Mouse (Mus musculus) ES-E14 (cell line): ENCODE measurements around the gene Pcbp4. TPM values are rescaled to one million over a fixed set of nuclear protein-coding genes. Genes with fewer than 3 reads are reported as not detected.

Source experiments
- DNase-seq: peaks from one replicate; pipeline ENCODE4 v3.0.0-alpha.2; 2013; ENCODE audit warnings: low read depth, low spot score
- H3K27ac ChIP-seq: 2 replicates; pipeline ENCODE4 v1.5.1; 2012; ENCODE audit warnings: low read depth, mild to moderate bottlenecking, low read length, moderate library complexity, mixed read lengths; ENCODE audit not compliant: poor library complexity, insufficient read depth, severe bottlenecking
- H3K36me3 ChIP-seq: 2 replicates; pipeline ENCODE4 v1.6.1; 2012; ENCODE audit warnings: mild to moderate bottlenecking, low read length, moderate library complexity, mixed read lengths; ENCODE audit not compliant: control insufficient read depth, poor library complexity, insufficient read depth, severe bottlenecking
- H3K4me1 ChIP-seq, 2 experiments: fragments of 150-350 bp in 1 of 2; sonication (generic) in 1 of 2; 2 replicates each; pipeline ENCODE4 v1.6.1; 2012; ENCODE audit warnings: low read length in 2 of 2, mild to moderate bottlenecking in 1 of 2, mixed read lengths in 1 of 2; ENCODE audit not compliant: control insufficient read depth in 2 of 2, insufficient read depth in 2 of 2, poor library complexity in 1 of 2
- H3K4me3 ChIP-seq, 2 experiments: fragments of 150-350 bp in 1 of 2; sonication (generic) in 1 of 2; 2 replicates each; pipeline ENCODE4 v1.5.1; 2012; ENCODE audit warnings: low read length in 2 of 2, low read depth in 1 of 2, mild to moderate bottlenecking in 1 of 2, mixed read lengths in 1 of 2; ENCODE audit not compliant: insufficient read depth in 1 of 2, poor library complexity in 1 of 2, severe bottlenecking in 1 of 2
- H3K9ac ChIP-seq: 2 replicates; pipeline ENCODE4 v1.6.1; 2012; ENCODE audit warnings: low read depth, mild to moderate bottlenecking, low read length, mixed read lengths; ENCODE audit not compliant: poor library complexity, insufficient read depth, severe bottlenecking
- H3K9me3 ChIP-seq: fragments of 150-350 bp; sonication (generic); 2 replicates; pipeline ENCODE4 v1.6.1; 2012; ENCODE audit warnings: low read depth, mild to moderate bottlenecking, low read length; ENCODE audit not compliant: control insufficient read depth, insufficient read depth
- CHD2 ChIP-seq: IDR thresholded peaks from 2 replicates; pipeline ENCODE4 v1.6.1; 2014; ENCODE audit warnings: mild to moderate bottlenecking, low read depth, low read length, inconsistent platforms
- HCFC1 ChIP-seq: IDR thresholded peaks from 2 replicates; pipeline ENCODE4 v1.6.1; 2012; ENCODE audit warnings: low read length, inconsistent platforms, borderline replicate concordance; ENCODE audit not compliant: insufficient read depth
- MAFK ChIP-seq: IDR thresholded peaks from 2 replicates; pipeline ENCODE4 v1.6.1; 2014; ENCODE audit warnings: mild to moderate bottlenecking, low read depth, low read length, inconsistent platforms; ENCODE audit not compliant: insufficient read depth
- ZC3H11A ChIP-seq: IDR thresholded peaks from 2 replicates; pipeline ENCODE4 v1.6.1; 2012; ENCODE audit warnings: low read depth, mild to moderate bottlenecking, inconsistent platforms, low read length, borderline replicate concordance
- ZNF384 ChIP-seq: IDR thresholded peaks from 2 replicates; pipeline ENCODE4 v1.6.1; 2012; ENCODE audit warnings: low read depth, low read length, inconsistent platforms
- in situ Hi-C, 2 experiments: fragments of 600-800 bp; cut with MboI; formaldehyde crosslinking; loops; one replicate each; pipeline ENCODE4 v1.15.1; 2025; ENCODE audit warnings: low sequenced_read_pairs in 2 of 2, inconsistent platforms in 1 of 2; ENCODE audit not compliant: unreplicated experiment in 2 of 2
- total RNA-seq: library from RNA; depleted of rRNA; stranded (reverse); fragments of 300-350 nt; gene quantifications from 2 replicates; pipeline ENCODE4 v1.2.3, GENCODE M21; 2012

Pcbp4 gene
- total RNA-seq, 1 experiment = 140 TPM

- Histone ChIP-seq H3K9me3 (no peaks in the 10 kb centered on the region), H3K27ac (no peak overlapping the region)
- DNase-seq = no peak
Measured at GRCm38 (mm10) chr9:106410086-106410650, 42.9 kb upstream of the Pcbp4 start.

GRCm38 (mm10) chr9:106411091-106411594 lies 41.9 kb upstream of the Pcbp4 start:
- DNase-seq = no peak
- H3K27ac ChIP-seq = no peak overlapping the region
- in situ Hi-C loops = no loop called here
- H3K4me3 ChIP-seq = no peak overlapping the region
- TF ChIP-seq CHD2 (no peak), MAFK (no peak), ZC3H11A (no peak), HCFC1 (no peak), ZNF384 (no peak)
- H3K4me1 ChIP-seq = no peaks in the 10 kb centered on the region
- no peak overlapping the region for H3K9ac ChIP-seq
- no peaks in the 10 kb centered on the region for H3K9me3 ChIP-seq
- no peaks in the 10 kb centered on the region for H3K36me3 ChIP-seq

More at GRCm38 (mm10) chr9:106410086-106410650, 42.9 kb upstream of the Pcbp4 start:
- in situ Hi-C loops = no loop called here
- no peaks in the 10 kb centered on the region for H3K4me1 ChIP-seq
- H3K4me3 ChIP-seq = no peak overlapping the region
- no peaks in the 10 kb centered on the region for H3K36me3 ChIP-seq
- H3K9ac ChIP-seq = no peak overlapping the region
- TF ChIP-seq MAFK (no peak), ZC3H11A (no peak), CHD2 (no peak), ZNF384 (no peak), HCFC1 (no peak)

DNA sequence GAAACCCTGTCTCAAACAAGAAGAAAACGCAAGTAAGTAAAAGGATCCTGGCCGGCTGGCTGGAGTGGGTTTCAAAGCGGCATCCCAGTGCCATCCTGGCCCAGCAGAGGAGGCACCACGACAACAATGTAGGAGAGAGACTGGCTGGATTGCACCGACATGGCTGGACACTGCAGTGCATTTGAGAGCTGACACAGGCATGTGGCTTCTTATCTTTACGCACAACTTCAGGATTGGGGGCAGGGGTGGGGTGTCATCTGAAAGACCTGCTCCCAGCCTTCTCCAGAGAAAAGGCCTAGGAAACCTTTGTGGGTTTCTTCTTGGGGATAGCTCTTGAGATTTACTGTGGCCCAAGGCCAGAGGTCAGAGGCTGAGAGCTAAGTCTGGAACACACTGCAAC lies 41.4 kb upstream of the Pcbp4 start:
- Histone ChIP-seq H3K4me1 (no peaks in the 10 kb centered on the region), H3K27ac (no peak overlapping the region), H3K4me3 (no peak overlapping the region), H3K36me3 (no peaks in the 10 kb centered on the region), H3K9me3 (no peaks in the 10 kb centered on the region), H3K9ac (no peak overlapping the region)
- no peak for TF ChIP-seq ZNF384
- TF ChIP-seq MAFK = no peak
- no peak for TF ChIP-seq CHD2
- no peak for TF ChIP-seq HCFC1
- TF ChIP-seq ZC3H11A = no peak
- DNase-seq = no peak
- in situ Hi-C loops = no loop called here

DNA sequence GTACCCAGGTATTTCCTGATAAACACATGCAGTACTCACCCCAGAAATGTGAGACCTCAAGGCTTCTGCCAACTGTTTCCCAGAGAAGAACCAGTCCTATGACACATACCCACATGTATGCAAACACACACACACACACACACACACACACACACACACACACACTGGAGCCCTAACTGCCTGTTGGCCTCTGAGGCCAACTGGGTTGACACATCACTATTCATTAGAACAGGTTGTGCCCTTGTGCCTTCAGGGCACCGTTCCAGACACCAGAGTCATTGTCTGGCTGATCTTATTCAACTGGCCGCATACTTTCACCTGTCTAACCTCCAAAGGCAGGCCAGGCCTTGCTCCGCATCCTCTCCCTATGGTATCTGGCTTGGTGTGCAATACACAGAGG lies 40.9 kb upstream of the Pcbp4 start:
- no peak for DNase-seq
- TF ChIP-seq MAFK = no peak
- TF ChIP-seq ZC3H11A = no peak
- TF ChIP-seq ZNF384 = no peak
- TF ChIP-seq CHD2 = no peak
- no peak for TF ChIP-seq HCFC1
- H3K4me1 ChIP-seq = 0 out of 4 replicates have a peak, but pooled peaks cover 0 to 3% of the 10 kb centered on the region in 2 experiments
- no peak overlapping the region for H3K9ac ChIP-seq
- H3K36me3 ChIP-seq = no peaks in the 10 kb centered on the region
- in situ Hi-C loops = no loop called here
- H3K9me3 ChIP-seq = no peaks in the 10 kb centered on the region
- H3K4me3 ChIP-seq = no peak overlapping the region
- H3K27ac ChIP-seq = no peak overlapping the region
